Mouse (Mus musculus): Measurements from ENCODE around the gene Rbm24.

DNA sequence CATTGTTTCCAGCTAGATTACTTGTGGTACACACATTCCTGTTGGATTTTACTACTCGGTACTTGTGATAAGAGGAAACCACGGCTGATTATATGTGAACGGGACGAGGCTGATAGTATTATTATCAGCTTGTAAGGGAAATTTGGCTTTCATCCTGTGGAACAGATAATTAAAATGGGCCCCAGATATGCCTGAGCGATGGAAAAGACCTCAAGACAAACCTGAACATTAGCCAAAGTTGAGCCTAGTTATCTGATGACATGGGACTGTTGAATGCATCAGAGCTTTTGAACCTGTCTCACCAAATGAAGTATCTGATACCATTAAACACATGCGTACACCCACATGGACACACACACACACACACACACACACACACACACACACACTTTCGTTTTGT lies 45.4 kb upstream of the Rbm24 start:
- TF ChIP-seq CTCF (IDR thresholded peaks at IDR 0.05; ENCODE audit: low read depth): no peak
- no peak for TF ChIP-seq EP300 (IDR thresholded peaks at IDR 0.05; ENCODE audit: low read depth)

Measured in liver, postnatal 0 days (tissue).